Mouse (Mus musculus): ENCODE data around the gene Cdon.
"Not testable (repeated sequence)": the region's sequence is repeated elsewhere in the genome, so short reads cannot be mapped to it uniquely, and the experiment has no call there.

Gene Cdon

GRCm38 (mm10) chr9:35420805-35421719 is at the start of gene Cdon:
Cdon (plus strand) TSS chr9:35421128.
- DNase-seq (ENCODE audit: low spot score) = peak; percentile 80

- no peak for DNase-seq (ENCODE audit: low spot score)
Observed at GRCm38 (mm10) chr9:35372324-35373101, 48.4 kb upstream of the Cdon start.

GRCm38 (mm10) chr9:35377916-35378315 is 43.0 kb upstream of the Cdon start:
- no peak for DNase-seq (ENCODE audit: low spot score)

DNA sequence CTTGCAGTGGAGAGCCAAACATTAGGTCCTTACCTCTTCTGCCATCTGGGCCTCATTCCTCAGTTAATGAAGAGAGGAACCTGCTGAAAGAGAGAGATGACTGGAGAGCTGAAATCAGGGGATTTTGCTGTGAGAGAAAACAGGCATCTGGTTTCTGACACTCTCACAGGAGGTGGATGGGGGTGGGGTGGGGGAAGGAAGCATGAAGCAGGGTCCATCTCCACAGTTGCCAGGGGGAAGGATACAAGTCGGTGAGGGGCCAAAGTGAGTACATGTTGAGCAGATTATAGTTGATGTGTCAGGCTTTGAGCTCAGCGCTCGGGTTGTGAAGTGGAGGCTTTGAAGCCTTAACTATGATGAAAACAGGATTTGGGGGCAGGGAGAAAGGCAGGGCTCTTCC is 41.9 kb upstream of the Cdon start:
- DNase-seq (ENCODE audit: low spot score) = no peak

DNA sequence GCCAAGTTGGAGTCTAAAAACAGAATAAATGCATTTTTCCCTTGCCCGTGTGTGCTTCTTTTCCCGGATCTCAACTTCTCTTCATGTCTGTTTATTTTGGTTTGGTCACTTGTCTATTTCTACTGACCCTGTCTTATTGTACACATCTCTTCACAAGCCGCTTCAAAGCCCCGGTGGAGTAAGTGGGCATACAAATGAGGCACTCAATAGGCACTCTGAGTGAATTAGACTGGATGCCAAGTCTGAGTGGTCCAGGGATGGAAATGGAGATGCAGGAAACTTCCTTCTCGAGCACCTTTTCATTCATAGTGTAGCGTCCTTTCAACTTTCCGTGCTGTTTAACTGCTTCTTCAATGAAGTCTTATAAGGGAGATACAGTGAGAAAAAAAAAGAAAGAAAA is 21.0 kb upstream of the Cdon start:
- DNase-seq (ENCODE audit: low spot score) = no peak

DNA sequence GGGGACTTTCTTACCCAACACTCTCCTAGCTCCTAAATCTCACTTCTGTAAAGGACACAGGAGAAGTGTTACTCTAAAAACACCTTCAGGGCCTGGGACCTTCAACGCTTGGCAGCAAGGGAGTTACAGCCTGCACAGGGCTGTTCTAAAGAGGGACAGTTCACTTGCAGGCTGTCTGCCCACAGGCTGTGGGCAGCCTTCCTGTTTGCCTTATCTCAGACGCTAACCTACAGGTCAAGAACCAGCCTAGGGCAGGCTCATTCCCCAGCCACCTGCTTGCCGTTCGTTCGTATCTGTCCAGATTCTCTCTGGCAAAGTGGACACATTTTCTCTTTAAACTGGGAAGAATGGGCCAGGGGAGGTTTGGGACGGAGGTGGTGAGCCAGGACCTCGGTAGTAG is 20.5 kb upstream of the Cdon start:
- DNase-seq (ENCODE audit: low spot score) = no peak

DNA sequence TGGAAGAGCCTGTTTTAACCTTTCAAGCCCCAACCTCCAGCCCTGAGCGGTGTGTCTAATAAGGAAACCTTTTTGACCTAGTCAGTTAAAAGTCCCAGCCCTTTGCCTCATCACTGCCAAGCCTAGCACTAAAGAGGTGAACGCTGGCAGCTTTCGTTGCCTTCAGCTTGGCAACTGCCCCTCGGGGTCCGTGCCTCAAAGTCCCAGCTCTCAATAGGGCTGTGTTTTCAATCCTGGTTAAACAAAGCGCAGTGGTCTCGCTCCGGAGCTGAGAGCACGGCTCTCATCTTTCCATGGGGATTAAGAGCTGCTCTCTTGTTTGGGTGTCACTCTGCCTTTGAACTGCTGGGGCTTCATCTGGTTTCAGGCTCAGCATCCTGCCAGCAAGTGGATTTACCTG is 20.1 kb upstream of the Cdon start:
- DNase-seq (ENCODE audit: low spot score) = no peak

DNA sequence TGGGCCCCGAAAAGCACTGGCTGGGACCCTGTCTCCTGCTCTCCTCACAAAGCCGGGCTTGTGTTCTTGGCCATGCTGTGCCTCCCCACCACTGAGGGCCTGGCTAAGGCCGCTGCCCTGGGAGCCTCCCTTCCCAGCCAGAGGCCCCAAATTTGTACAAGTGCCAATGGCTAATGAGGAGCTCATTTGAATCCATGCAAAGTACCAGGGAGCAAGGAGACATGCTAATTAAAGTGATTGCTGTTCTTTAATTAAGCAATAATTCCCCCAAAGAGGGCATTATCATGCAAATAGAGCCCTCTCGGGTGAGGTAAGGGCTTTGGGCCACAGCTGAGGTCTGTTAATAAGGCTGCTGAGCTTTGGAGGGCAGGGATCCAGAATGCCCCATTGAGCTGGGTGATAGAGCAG is 18.3 kb upstream of the Cdon start:
- DNase-seq (ENCODE audit: low spot score) = no peak

DNA sequence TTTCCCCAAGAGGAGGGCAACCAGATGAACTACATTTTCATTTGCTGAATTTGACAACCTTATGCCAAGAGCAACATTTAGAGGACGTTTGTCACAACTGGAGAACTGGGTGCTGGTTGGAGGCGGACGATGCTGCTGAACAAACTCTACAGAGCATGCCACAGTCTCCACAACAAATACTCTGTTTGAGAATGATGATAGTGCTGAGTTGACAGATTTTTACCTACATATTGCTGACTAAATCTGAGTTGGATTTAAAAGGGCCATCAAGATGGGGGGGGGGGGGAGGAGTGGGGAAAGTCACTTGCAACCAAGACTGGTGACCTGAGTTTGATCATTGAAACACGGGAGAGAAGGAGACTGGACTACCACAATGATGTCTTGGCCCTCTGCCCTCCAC is 17.4 kb upstream of the Cdon start:
- no peak for DNase-seq (ENCODE audit: low spot score)

- no peak for DNase-seq (ENCODE audit: low spot score)
Observed at GRCm38 (mm10) chr9:35405038-35405905, 15.7 kb upstream of the Cdon start.

DNA sequence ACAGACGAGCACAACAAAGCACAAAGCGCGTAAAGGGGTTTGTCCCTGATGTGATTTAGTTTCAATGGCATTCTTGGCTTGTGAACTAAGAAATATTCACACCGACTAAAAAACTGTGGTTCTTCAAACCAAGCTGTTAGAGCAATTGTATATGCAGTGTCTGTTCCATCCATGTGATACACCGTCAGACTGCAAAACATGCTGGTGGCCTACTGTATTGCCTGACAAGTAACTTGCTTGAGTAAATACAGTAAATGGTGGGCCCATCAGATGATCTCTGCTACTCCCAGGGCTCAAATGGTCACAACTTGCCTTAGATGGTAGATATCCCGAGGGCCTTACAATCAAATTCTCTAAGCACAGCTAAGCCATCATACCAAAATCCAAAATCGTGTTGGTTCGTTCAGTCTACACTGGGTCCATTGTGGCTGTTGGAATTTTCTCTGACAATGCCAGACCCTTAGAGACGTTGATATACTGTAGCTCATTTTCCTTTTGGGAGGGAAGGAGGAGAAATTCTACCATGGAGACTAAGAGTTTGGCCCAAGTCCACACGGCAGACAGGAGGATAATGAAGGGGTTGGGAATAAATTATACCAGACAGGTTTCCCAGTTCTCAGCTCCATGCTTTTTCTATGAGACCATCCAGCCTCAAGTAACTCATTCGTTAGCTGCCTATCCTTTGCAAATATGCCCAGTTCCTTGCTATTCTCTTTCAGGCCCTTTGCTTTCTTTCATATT is 9.5 kb upstream of the Cdon start:
- DNase-seq (ENCODE audit: low spot score) = no peak

- no peak for DNase-seq (ENCODE audit: low spot score)
Observed at GRCm38 (mm10) chr9:35411975-35412374, 9.0 kb upstream of the Cdon start.

- DNase-seq (ENCODE audit: low spot score) = no peak
Observed at GRCm38 (mm10) chr9:35421730-35422235, 855 bp downstream of the Cdon start.

- no peak for DNase-seq (ENCODE audit: low spot score)
Observed at GRCm38 (mm10) chr9:35422405-35422941, 1.5 kb downstream of the Cdon start.

GRCm38 (mm10) chr9:35423265-35423664 is 2.3 kb downstream of the Cdon start:
- no peak for DNase-seq (ENCODE audit: low spot score)

DNA sequence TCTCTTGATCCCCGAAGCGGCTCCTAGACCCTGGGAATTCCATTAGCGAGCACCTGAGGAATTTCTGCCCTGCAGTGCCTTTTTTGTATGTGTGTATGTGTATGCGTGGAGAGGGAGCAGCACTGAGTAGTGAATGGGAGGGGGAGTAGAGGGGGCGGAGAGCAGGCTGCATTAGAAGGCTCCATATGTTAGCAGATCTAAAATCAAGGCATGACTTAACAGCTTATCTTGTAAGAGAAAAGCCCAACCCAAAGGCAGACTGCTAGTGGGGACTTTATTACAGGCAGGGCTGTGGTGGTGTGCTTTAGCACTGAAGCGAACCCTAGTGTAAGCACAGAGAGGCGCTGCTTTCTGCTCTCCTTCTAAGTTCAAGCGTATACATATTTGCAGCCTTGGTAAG is 3.7 kb downstream of the Cdon start:
- DNase-seq (ENCODE audit: low spot score) = no peak

- no peak for DNase-seq (ENCODE audit: low spot score)
Observed at GRCm38 (mm10) chr9:35430476-35430875, 9.5 kb downstream of the Cdon start.

DNA sequence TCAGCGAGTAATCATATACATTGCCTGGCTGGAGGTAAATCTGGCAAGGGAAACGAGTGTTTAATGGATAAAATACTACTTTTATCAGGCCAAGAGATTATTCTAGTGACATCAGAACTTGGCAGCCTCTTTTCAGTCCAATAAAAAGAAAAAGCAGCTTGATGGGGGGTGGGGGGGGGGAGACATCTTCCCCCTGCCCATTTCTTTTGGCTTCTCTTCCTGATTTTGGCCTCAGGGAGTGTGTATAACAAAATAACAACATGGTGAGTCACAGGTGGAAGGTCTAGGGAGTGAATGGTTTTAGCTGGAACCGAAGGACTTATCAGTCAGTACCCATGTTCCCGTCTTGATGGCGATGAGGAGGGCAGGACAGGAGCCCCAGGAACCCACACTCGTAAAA is 10.5 kb downstream of the Cdon start:
- no peak for DNase-seq (ENCODE audit: low spot score)

DNA sequence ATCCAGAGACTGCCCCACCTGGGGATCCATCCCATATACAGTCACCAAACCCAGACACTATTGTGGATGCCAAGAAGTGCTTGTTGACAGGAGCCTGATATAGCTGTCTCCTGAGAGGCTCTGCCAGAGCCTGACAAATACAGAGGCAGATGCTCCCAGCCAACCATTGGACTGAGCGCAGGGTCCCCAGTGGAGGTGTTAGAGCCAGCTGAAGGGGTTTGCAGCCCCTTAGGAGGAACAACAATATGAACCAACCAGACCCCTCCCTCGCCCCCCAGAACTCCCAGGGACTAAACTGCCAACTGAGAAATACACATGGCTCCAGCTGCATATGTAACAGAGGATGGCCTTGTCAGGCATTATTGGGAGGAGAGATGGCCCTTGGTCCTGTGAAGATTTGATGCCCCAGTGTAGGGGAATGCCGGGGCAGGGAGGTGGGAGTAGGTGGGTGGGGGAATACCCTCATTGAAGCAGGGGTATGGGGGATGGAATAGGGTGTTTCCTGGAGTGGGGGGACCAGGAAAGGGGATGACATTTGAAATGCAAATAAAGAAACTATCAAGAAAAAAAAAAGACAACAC is 11.9 kb downstream of the Cdon start:
- DNase-seq (ENCODE audit: low spot score) = not testable (repeated sequence)

DNA sequence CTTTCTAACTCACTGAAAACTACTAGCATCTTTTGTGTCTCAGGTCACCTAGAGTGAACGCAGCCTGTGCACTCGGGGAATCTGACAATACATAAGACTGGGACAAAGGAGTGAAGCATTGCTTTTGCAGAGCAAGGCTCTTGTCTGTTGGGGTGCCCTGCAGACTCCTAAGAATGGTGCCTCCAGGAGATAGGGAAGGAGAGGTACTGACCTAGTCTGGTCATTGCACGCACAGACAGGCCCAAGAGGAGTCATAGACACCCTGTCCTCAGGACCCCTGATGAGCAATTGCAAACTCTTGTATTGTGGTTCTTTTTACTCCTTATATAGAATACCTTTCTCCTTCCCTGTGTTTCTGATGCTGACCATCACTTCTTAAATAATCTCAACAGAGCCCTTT is 13.4 kb downstream of the Cdon start:
- DNase-seq (ENCODE audit: low spot score) = no peak

DNA sequence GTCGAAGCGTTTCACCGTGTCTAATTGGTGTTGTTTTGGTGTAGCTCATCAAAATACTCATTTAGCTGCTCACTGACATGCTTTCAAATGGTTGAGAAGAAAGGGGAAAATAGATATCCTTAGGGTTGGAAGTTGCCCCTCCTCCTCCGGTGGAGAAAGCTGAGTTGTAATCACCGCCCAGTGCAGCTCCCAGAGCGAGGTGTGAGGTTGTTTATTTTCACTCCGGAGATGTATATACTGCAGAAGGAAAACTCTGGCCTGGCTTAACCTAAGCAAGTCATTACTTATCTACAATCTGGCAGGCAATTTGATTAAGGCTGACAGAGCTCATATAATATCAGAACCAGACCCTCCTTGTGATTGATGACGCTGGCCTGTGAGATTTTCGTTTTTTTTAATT is 14.6 kb downstream of the Cdon start:
- DNase-seq (ENCODE audit: low spot score) = no peak

Measured in left cerebral cortex, adult 11 months (tissue).